Mouse (Mus musculus): ENCODE results near the gene Kyat3.
A peak's percentile ranks its signal among the peaks of the same experiment; 100 is the strongest.

Kyat3 gene

GRCm38 (mm10) chr3:142749131-142749530 is 48.3 kb downstream of the Kyat3 start:
- peak; percentile 71 for DNase-seq

- peak; percentile 35 for DNase-seq
Measured at GRCm38 (mm10) chr3:142755132-142755867, 54.4 kb downstream of the Kyat3 start.

- peak; percentile 94 for DNase-seq
Measured at GRCm38 (mm10) chr3:142757841-142758240, 57.0 kb downstream of the Kyat3 start.

- no peak for DNase-seq
Measured at GRCm38 (mm10) chr3:142758593-142758992, 57.7 kb downstream of the Kyat3 start.

GRCm38 (mm10) chr3:142760356-142760755 is 59.5 kb downstream of the Kyat3 start:
- no peak for DNase-seq

GRCm38 (mm10) chr3:142764995-142765777 is 64.3 kb downstream of the Kyat3 start, which contains the start of gene Gtf2b:
Gtf2b (plus strand) TSS chr3:142765045.
- DNase-seq, result peak; percentile 99

DNA sequence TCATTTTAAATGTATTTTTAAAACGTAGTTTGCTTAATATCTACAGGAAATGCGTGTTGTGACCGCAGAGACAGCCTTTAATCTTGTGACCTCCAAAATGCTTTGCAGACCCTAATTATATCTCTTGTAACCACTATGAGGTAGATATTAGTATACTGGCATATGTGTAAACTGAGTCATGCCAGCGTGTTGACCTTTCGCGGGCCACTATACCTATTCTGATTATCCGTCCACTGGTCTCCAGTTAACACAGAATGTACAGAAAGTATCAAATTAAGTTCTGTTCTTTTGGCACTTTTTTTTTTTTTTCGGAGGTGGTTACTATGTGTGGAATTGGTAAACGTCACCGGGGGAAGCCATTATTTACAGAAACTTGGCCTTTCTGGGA is 64.9 kb downstream of the Kyat3 start:
- peak; percentile 59 for DNase-seq

GRCm38 (mm10) chr3:142768498-142768897 is 67.6 kb downstream of the Kyat3 start:
- no peak for DNase-seq

- peak; percentile 25 for DNase-seq
Measured at GRCm38 (mm10) chr3:142770518-142770917, 69.7 kb downstream of the Kyat3 start.

- peak; percentile 64 for DNase-seq
Measured at GRCm38 (mm10) chr3:142773538-142774191, 72.8 kb downstream of the Kyat3 start.

- DNase-seq, result peak; percentile 42
Measured at GRCm38 (mm10) chr3:142777227-142777626, 76.4 kb downstream of the Kyat3 start.

DNA sequence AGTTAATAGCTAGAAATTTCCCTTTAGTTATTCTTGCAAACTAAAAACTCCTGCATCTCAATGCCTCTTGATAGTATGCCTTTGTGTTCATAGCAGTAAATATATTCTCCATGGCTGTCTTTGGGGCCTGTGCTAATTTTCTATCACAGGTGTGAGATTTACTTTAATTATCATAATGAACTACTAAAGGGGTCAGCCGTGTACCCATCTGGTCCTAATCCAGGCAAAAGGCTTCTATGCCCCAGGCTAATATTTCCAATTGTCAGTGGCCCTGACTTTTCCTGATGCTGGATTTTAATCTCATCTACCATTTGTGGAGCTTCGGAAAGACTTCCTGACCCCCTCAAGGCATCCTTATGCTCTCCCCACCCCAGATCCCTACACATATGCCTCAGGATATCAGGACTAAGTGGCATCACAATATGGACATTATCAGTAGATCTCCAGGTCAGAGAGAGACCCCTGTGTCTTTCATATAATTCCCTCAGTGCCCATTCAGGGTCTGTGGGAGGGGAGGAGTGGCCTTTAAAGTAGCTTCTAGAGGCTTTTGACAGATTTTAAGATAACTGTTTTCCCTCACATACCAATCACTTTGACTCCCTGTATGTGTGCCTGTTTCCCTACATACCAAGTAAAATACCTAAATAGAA is 85.7 kb downstream of the Kyat3 start:
- peak; percentile 55 for DNase-seq

GRCm38 (mm10) chr3:142795587-142795986 is 94.7 kb downstream of the Kyat3 start:
- DNase-seq, result peak; percentile 91
